Mouse (Mus musculus): Measurements from ENCODE around the gene Zfp747. TPM values are rescaled to one million over a fixed set of nuclear protein-coding genes. Genes with fewer than 3 reads are reported as not detected.
A peak's percentile ranks its signal among the peaks of the same experiment; 100 is the strongest.
"Not testable (repeated sequence)": the region's sequence is repeated elsewhere in the genome, so short reads cannot be mapped to it uniquely, and the experiment has no call there.

Gene Zfp747
- polyA plus RNA-seq, 1 experiment, result 0.73 TPM

- Histone ChIP-seq H3K27me3 (replicated peaks) (peaks cover 13% of the 10 kb centered on the region), H3K36me3 (replicated peaks; ENCODE audit: low read length) (no peaks in the 10 kb centered on the region), H3K9me3 (peaks cover 6% of the 10 kb centered on the region), H3K4me3 (replicated peaks) (no peak overlapping the region), H3K4me1 (peaks cover 35% of the 10 kb centered on the region)
- TF ChIP-seq FLI1 (IDR thresholded peaks at IDR 0.05; ENCODE audit: low read length) (no peak), GATA1 (IDR thresholded peaks at IDR 0.05; ENCODE audit: borderline replicate concordance, low read length) (no peak; the same call in 2 of the 3 replicates)
Measured at GRCm38 (mm10) chr7:127351230-127352004, 24.4 kb downstream of the Zfp747 start.

GRCm38 (mm10) chr7:127346676-127347075 lies 29.2 kb downstream of the Zfp747 start:
- Histone ChIP-seq H3K27me3 (replicated peaks) (peaks cover 7% of the 10 kb centered on the region), H3K4me1 (peaks cover 58% of the 10 kb centered on the region), H3K4me3 (replicated peaks) (no peak overlapping the region), H3K9me3 (no peaks in the 10 kb centered on the region), H3K36me3 (replicated peaks; ENCODE audit: low read length) (peaks cover 21% of the 10 kb centered on the region)
- TF ChIP-seq FLI1 (IDR thresholded peaks at IDR 0.05; ENCODE audit: low read length) (no peak), GATA1 (IDR thresholded peaks at IDR 0.05; ENCODE audit: borderline replicate concordance, low read length) (no peak)

GRCm38 (mm10) chr7:127345512-127346325 lies 30.1 kb downstream of the Zfp747 start, which contains the start of gene Zfp768:
TSS of gene Zfp768 (minus strand) at chr7:127345589.
- TF ChIP-seq GATA1 (IDR thresholded peaks at IDR 0.05; ENCODE audit: borderline replicate concordance, low read length) (no peak), FLI1 (IDR thresholded peaks at IDR 0.05; ENCODE audit: low read length) (no peak)
- Histone ChIP-seq H3K27me3 (replicated peaks) (peaks cover 7% of the 10 kb centered on the region), H3K4me3 (replicated peaks) (peak within 1 kb of the TSS; percentile 99), H3K4me1 (peaks cover 48% of the 10 kb centered on the region), H3K9me3 (no peaks in the 10 kb centered on the region), H3K36me3 (replicated peaks; ENCODE audit: low read length) (peaks cover 28% of the 10 kb centered on the region)

GRCm38 (mm10) chr7:127345092-127345491 lies 30.8 kb downstream of the Zfp747 start:
- Histone ChIP-seq H3K27me3 (replicated peaks) (peaks cover 7% of the 10 kb centered on the region), H3K9me3 (no peaks in the 10 kb centered on the region), H3K4me1 (peaks cover 42% of the 10 kb centered on the region), H3K4me3 (replicated peaks) (peak overlapping the region; percentile 99), H3K36me3 (replicated peaks; ENCODE audit: low read length) (peaks cover 28% of the 10 kb centered on the region)
- no peak for TF ChIP-seq FLI1 (IDR thresholded peaks at IDR 0.05; ENCODE audit: low read length)
- TF ChIP-seq GATA1 (IDR thresholded peaks at IDR 0.05; ENCODE audit: borderline replicate concordance, low read length), result no peak

- TF ChIP-seq GATA1 (IDR thresholded peaks at IDR 0.05; ENCODE audit: borderline replicate concordance, low read length), result no peak
- TF ChIP-seq FLI1 (IDR thresholded peaks at IDR 0.05; ENCODE audit: low read length), result no peak
- peak overlapping the region; percentile 99 for H3K4me3 ChIP-seq (replicated peaks)
- peaks cover 28% of the 10 kb centered on the region for H3K36me3 ChIP-seq (replicated peaks; ENCODE audit: low read length)
- H3K4me1 ChIP-seq, result peaks cover 41% of the 10 kb centered on the region
- H3K27me3 ChIP-seq (replicated peaks), result peaks cover 7% of the 10 kb centered on the region
- H3K9me3 ChIP-seq, result no peaks in the 10 kb centered on the region
Measured at GRCm38 (mm10) chr7:127344371-127344770, 31.5 kb downstream of the Zfp747 start.

- Histone ChIP-seq H3K4me1 (peaks cover 41% of the 10 kb centered on the region), H3K4me3 (replicated peaks) (peak overlapping the region; percentile 14), H3K36me3 (replicated peaks; ENCODE audit: low read length) (peaks cover 28% of the 10 kb centered on the region), H3K9me3 (no peaks in the 10 kb centered on the region), H3K27me3 (replicated peaks) (peaks cover 3% of the 10 kb centered on the region)
- no peak for TF ChIP-seq FLI1 (IDR thresholded peaks at IDR 0.05; ENCODE audit: low read length)
- no peak for TF ChIP-seq GATA1 (IDR thresholded peaks at IDR 0.05; ENCODE audit: borderline replicate concordance, low read length)
Measured at GRCm38 (mm10) chr7:127343351-127344019, 32.4 kb downstream of the Zfp747 start.

GRCm38 (mm10) chr7:127342888-127343287 lies 33.0 kb downstream of the Zfp747 start:
- Histone ChIP-seq H3K4me3 (replicated peaks) (peak overlapping the region; percentile 14), H3K4me1 (peaks cover 41% of the 10 kb centered on the region), H3K9me3 (no peaks in the 10 kb centered on the region), H3K27me3 (replicated peaks) (peaks cover 2% of the 10 kb centered on the region), H3K36me3 (replicated peaks; ENCODE audit: low read length) (peaks cover 28% of the 10 kb centered on the region)
- TF ChIP-seq FLI1 (IDR thresholded peaks at IDR 0.05; ENCODE audit: low read length) (no peak), GATA1 (IDR thresholded peaks at IDR 0.05; ENCODE audit: borderline replicate concordance, low read length) (no peak)

- no peak overlapping the region for H3K4me3 ChIP-seq (replicated peaks)
- H3K9me3 ChIP-seq, result no peaks in the 10 kb centered on the region
- no peak for TF ChIP-seq FLI1 (IDR thresholded peaks at IDR 0.05; ENCODE audit: low read length)
- TF ChIP-seq GATA1 (IDR thresholded peaks at IDR 0.05; ENCODE audit: borderline replicate concordance, low read length), result no peak
Measured at GRCm38 (mm10) chr7:127342332-127342731, 33.5 kb downstream of the Zfp747 start.

GRCm38 (mm10) chr7:127341861-127342260 lies 34.0 kb downstream of the Zfp747 start:
- not testable (repeated sequence) for H3K4me3 ChIP-seq (replicated peaks); H3K9me3 ChIP-seq; H3K27me3 ChIP-seq (replicated peaks)
- H3K4me1 ChIP-seq, result peaks cover 38% of the 10 kb centered on the region
- H3K36me3 ChIP-seq (replicated peaks; ENCODE audit: low read length), result peaks cover 28% of the 10 kb centered on the region

More at GRCm38 (mm10) chr7:127342332-127342731, 33.5 kb downstream of the Zfp747 start:
- Histone ChIP-seq H3K27me3 (replicated peaks) (no peaks in the 10 kb centered on the region), H3K4me1 (peaks cover 39% of the 10 kb centered on the region), H3K36me3 (replicated peaks; ENCODE audit: low read length) (peaks cover 28% of the 10 kb centered on the region)

Measured in megakaryocyte, embryonic 14.5 days (primary cell).